Mouse (Mus musculus) midbrain, embryonic 11.5 days (tissue): ENCODE results near the gene Mrpl34. TPM values are rescaled to one million over a fixed set of nuclear protein-coding genes. Genes with fewer than 3 reads are reported as not detected.

Experiments used
- ATAC-seq: fragments of 200-750 bp; cut with Nextera tagmentation; 2 replicates; pipeline ENCODE4 v1.8.0; 2017; ENCODE audit warnings: moderate TSS enrichment, moderate library complexity; ENCODE audit not compliant: low FRiP score
- DNase-seq: peaks from one replicate; pipeline ENCODE4 v3.0.0; 2015; ENCODE audit warnings: low spot score; ENCODE audit errors: missing footprints
- H3K27ac ChIP-seq: fragments of 300-500 bp; sonication (generic); 2 replicates; pipeline ENCODE4 v1.5.1; 2014; ENCODE audit warnings: low read depth, low read length
- H3K27me3 ChIP-seq: fragments of 300-500 bp; sonication (generic); 2 replicates; pipeline ENCODE4 v1.6.1; 2014; ENCODE audit warnings: mild to moderate bottlenecking, low read length, moderate library complexity, mixed read lengths; ENCODE audit not compliant: control insufficient read depth, insufficient read depth
- H3K36me3 ChIP-seq: fragments of 300-500 bp; sonication (generic); 2 replicates; pipeline ENCODE4 v1.6.1; 2014; ENCODE audit warnings: mild to moderate bottlenecking, low read length, moderate library complexity, mixed read lengths; ENCODE audit not compliant: control insufficient read depth, insufficient read depth
- H3K4me1 ChIP-seq: fragments of 300-500 bp; sonication (generic); 2 replicates; pipeline ENCODE4 v1.6.1; 2014; ENCODE audit warnings: low read length; ENCODE audit not compliant: control insufficient read depth, insufficient read depth
- H3K4me2 ChIP-seq: fragments of 300-500 bp; sonication (generic); 2 replicates; pipeline ENCODE4 v1.6.1; 2014; ENCODE audit warnings: mild to moderate bottlenecking, moderate library complexity
- H3K4me3 ChIP-seq: fragments of 300-500 bp; sonication (generic); 2 replicates; pipeline ENCODE4 v1.5.1; 2014; ENCODE audit warnings: low read depth, low read length
- H3K9ac ChIP-seq: fragments of 300-500 bp; sonication (generic); 2 replicates; pipeline ENCODE4 v1.6.1; 2014; ENCODE audit warnings: low read length
- H3K9me3 ChIP-seq: fragments of 300-500 bp; sonication (generic); 2 replicates; pipeline ENCODE4 v1.6.1; 2016; ENCODE audit warnings: low read length; ENCODE audit not compliant: control insufficient read depth
- WGBS: fragments of 180-500 bp; shearing (Covaris S2); extraction: QIAGEN DNeasy Blood & Tissue Kit; methylation state at CpG from one replicate; pipeline ENCODE4 v1.1.7; 2014; 5-methylcytosine and 5-hydroxymethylcytosine counted together
- polyA plus RNA-seq: library from polyadenylated mRNA; unstranded; fragments of >200 nt; fragmentation: Nextera tagmentation; extraction: Ambion mirVana; gene quantifications from 2 replicates; pipeline ENCODE4 v1.2.1, GENCODE M21; 2014

Gene Mrpl34
- polyA plus RNA-seq, 1 experiment from 2014 or later = 249 TPM

GRCm38 (mm10) chr8:71513018-71513754, 48.4 kb downstream of the Mrpl34 start:
- Histone ChIP-seq H3K9ac (no peak overlapping the region), H3K4me3 (no peak overlapping the region), H3K9me3 (no peaks in the 10 kb centered on the region), H3K27me3 (peaks cover 8% of the 10 kb centered on the region), H3K4me2 (no peak overlapping the region), H3K4me1 (peaks cover 7% of the 10 kb centered on the region), H3K27ac (no peak overlapping the region), H3K36me3 (no peaks in the 10 kb centered on the region)
- no peak for DNase-seq
- WGBS = 76% methylated on average over 15 of the region's 15 CpGs
- ATAC-seq = no peak

- no peak for DNase-seq
- Histone ChIP-seq H3K36me3 (no peaks in the 10 kb centered on the region), H3K27me3 (no peaks in the 10 kb centered on the region), H3K4me3 (no peak overlapping the region), H3K9ac (no peak overlapping the region), H3K4me2 (no peak overlapping the region), H3K4me1 (peaks cover 7% of the 10 kb centered on the region), H3K9me3 (no peaks in the 10 kb centered on the region), H3K27ac (no peak overlapping the region)
- ATAC-seq = no peak
- WGBS = 70% methylated on average over 5 of the region's 5 CpGs
Measured at GRCm38 (mm10) chr8:71515043-71515442, 50.3 kb downstream of the Mrpl34 start.

Other genes with a start within 250 kb of the Mrpl34 start
- 14.1 and 14.9 TPM in 2 replicates for gene Myo9b, start 192.2 kb upstream of the Mrpl34 start, polyA plus RNA-seq
- gene Haus8, start 192.0 kb upstream of the Mrpl34 start, polyA plus RNA-seq = 54.9 and 58.0 TPM in 2 replicates
- 70.9 and 71.7 TPM in 2 replicates for gene Use1, start 98.1 kb upstream of the Mrpl34 start, polyA plus RNA-seq
- gene Ocel1, start 93.7 kb upstream of the Mrpl34 start, polyA plus RNA-seq = 2.9 and 3.3 TPM in 2 replicates
- 62.6 and 73.0 TPM in 2 replicates for gene Nr2f6, start 83.0 kb upstream of the Mrpl34 start, polyA plus RNA-seq
- 2.4 and 3.3 TPM in 2 replicates for gene Ushbp1, start 69.2 kb upstream of the Mrpl34 start, polyA plus RNA-seq
- 99.0 and 99.2 TPM in 2 replicates for gene Babam1, start 68.1 kb upstream of the Mrpl34 start, polyA plus RNA-seq
- gene Ankle1, start 58.9 kb upstream of the Mrpl34 start, polyA plus RNA-seq = 14.9 and 16.3 TPM in 2 replicates
- gene Abhd8, start 1.3 kb upstream of the Mrpl34 start, polyA plus RNA-seq = 36.4 and 42.2 TPM in 2 replicates
- gene Dda1, start 4.2 kb downstream of the Mrpl34 start, polyA plus RNA-seq = 128 and 129 TPM in 2 replicates
- gene Ano8, start 21.0 kb downstream of the Mrpl34 start, polyA plus RNA-seq = 4.0 and 4.7 TPM in 2 replicates
- gene Gtpbp3, start 23.1 kb downstream of the Mrpl34 start, polyA plus RNA-seq = 4.0 and 4.6 TPM in 2 replicates
- gene Plvap, start 46.8 kb downstream of the Mrpl34 start, polyA plus RNA-seq = 33.7 and 34.1 TPM in 2 replicates
- gene Ccdc194, start 60.8 kb downstream of the Mrpl34 start, polyA plus RNA-seq = 0.40 and 0.72 TPM in 2 replicates
- gene Bst2, start 72.5 kb downstream of the Mrpl34 start, polyA plus RNA-seq = 5.0 and 6.1 TPM in 2 replicates
- 50.7 and 51.0 TPM in 2 replicates for gene Mvb12a, start 78.0 kb downstream of the Mrpl34 start, polyA plus RNA-seq
- 0.12 and 0.14 TPM in 2 replicates for gene Tmem221, start 93.9 kb downstream of the Mrpl34 start, polyA plus RNA-seq
- not detected in 2 replicates for gene Nxnl1, start 101.6 kb downstream of the Mrpl34 start, polyA plus RNA-seq
- 8.6 and 12.4 TPM in 2 replicates for gene Slc27a1, start 103.9 kb downstream of the Mrpl34 start, polyA plus RNA-seq
- 224 and 234 TPM in 2 replicates for gene Pgls, start 127.2 kb downstream of the Mrpl34 start, polyA plus RNA-seq
- 3.2 and 3.6 TPM in 2 replicates for gene Fam129c, start 132.7 kb downstream of the Mrpl34 start, polyA plus RNA-seq
- 39.5 and 42.8 TPM in 2 replicates for gene Colgalt1, start 146.0 kb downstream of the Mrpl34 start, polyA plus RNA-seq
- 5.4 and 6.5 TPM in 2 replicates for gene Unc13a, start 206.8 kb downstream of the Mrpl34 start, polyA plus RNA-seq
- 1.3 and 1.7 TPM in 2 replicates for gene Jak3, start 211.3 kb downstream of the Mrpl34 start, polyA plus RNA-seq
- gene Insl3, start 224.3 kb downstream of the Mrpl34 start, polyA plus RNA-seq = 0.44 and 0.48 TPM in 2 replicates
- 0.38 and 0.63 TPM in 2 replicates for gene B3gnt3, start 236.8 kb downstream of the Mrpl34 start, polyA plus RNA-seq